Mouse (Mus musculus): ENCODE data around the gene Rnf34.

Rnf34 gene

GRCm38 (mm10) chr5:122900558-122901171, 50.8 kb downstream of the Rnf34 start:
- DNase-seq: no peak

DNA sequence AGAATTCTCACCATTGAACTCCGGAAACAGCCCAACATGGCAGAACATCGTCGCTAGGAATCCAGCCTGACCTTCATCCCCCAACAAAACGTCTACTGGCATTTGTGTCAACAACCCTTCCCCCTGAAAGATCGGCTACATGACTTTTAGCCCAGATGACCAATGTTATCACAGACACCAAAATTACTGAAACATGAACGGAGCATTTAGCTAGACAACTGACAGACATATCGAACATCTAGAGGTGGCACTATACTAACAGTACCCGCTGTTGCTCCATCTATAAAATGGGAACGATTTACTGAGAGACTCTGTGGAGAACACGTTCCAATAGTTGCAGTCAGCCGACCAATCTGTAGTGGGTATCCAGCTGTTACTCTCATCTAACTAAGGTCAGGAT, 51.3 kb downstream of the Rnf34 start:
- DNase-seq: no peak

DNA sequence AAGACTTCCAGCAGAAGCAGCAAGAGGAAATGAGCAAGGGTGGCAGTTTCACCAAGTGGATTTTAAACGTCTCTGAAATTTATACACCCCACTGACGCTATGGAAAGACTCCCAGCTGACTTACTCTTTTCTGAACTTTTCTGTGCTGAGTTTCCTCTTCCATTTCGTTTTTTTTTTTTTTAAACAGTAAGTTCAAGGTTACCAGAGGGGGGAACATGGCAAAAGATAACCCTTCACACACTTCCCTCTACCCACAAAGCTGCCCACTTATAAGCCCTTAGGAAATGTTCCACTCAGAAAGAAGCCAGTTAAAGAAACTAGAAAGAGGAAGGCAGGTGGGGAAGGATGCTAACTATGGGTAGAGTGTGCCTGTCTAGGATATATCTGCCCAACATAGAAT, 51.8 kb downstream of the Rnf34 start:
- no peak for DNase-seq

- DNase-seq: no peak
Observed at GRCm38 (mm10) chr5:122902228-122902627, 52.4 kb downstream of the Rnf34 start.

GRCm38 (mm10) chr5:122903165-122903564, 53.3 kb downstream of the Rnf34 start:
- DNase-seq: no peak

DNA sequence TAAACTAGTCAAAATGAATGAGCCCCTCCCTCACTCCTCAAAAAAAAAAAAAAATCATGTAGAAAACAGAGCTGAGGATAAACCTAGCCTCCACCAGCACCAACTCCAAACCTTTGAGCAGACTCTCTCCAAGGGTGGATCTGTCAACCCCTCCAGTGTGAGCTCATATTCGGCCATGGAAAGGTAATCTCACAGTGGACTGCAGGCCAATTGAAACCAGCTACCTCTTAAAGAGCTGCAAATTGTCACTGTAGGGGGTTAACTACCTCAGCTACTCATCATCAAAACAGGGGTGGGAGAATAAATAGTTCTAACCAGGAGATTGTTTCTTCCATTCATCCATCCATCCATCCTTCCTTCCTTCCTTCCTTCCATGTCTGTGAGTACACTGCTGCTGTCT, 57.3 kb downstream of the Rnf34 start:
- no peak for DNase-seq

DNA sequence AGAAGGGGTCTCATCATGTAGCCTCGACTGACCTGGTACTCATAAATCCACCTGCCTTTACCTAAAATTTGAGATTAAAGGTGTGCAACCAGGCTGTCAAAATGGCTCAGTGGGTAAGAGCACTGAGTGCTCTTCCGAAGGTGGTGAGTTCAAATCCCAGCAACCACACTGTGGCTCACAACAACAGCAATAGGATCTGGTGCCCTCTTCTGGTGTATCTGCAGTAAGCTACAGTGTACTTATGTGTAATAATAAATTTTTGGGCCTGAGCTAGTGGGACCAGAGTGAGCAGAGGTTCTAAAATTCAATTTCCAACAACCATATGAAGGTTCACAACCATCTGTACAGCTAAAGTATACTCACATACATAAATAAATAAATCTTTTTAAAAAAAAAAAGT, 58.2 kb downstream of the Rnf34 start:
- no peak for DNase-seq

GRCm38 (mm10) chr5:122909481-122909880, 59.6 kb downstream of the Rnf34 start:
- DNase-seq: no peak

GRCm38 (mm10) chr5:122912863-122913262, 63.0 kb downstream of the Rnf34 start:
- no peak for DNase-seq

DNA sequence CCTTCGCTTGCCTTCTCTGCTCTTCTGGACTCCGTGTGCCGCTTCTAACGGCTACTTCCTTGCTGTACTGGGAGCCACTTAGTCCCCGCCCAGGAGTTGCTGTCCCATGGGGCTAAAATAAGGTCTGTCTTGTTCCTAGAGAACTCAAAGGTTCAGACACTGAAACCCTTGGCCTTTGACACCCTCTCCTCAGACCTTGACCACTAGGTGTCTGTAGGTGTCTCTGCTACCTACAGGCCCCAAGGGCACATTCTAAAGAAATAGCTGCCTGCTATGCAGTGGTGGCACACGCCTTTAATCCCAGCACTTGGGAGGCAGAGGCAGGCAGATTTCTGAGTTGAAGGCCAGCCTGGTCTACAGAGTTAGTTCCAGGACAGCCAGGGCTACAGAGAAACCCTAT, 66.3 kb downstream of the Rnf34 start:
- no peak for DNase-seq

- no peak for DNase-seq
Observed at GRCm38 (mm10) chr5:122917982-122918711, 68.3 kb downstream of the Rnf34 start.

- DNase-seq: no peak
Observed at GRCm38 (mm10) chr5:122920557-122920956, 70.7 kb downstream of the Rnf34 start.
